Mouse (Mus musculus) forebrain, postnatal 0 days (tissue): Measurements from ENCODE around the gene Ska2. TPM values are rescaled to one million over a fixed set of nuclear protein-coding genes. Genes with fewer than 3 reads are reported as not detected.

Source experiments
- ATAC-seq: fragments of 200-750 bp; cut with Nextera tagmentation; 2 replicates; pipeline ENCODE4 v1.8.0; 2017; ENCODE audit warnings: mild to moderate bottlenecking, moderate library complexity
- DNase-seq: peaks from one replicate; pipeline ENCODE4 v3.0.0-alpha.2; 2015
- H3K27ac ChIP-seq: fragments of 300-500 bp; sonication (generic); 2 replicates; pipeline ENCODE4 v1.5.1; 2014; ENCODE audit warnings: low read depth, mild to moderate bottlenecking, antibody characterized with exemption, low read length, moderate library complexity, mixed read lengths
- H3K27me3 ChIP-seq: fragments of 300-500 bp; sonication (generic); 2 replicates; pipeline ENCODE4 v1.6.1; 2014; ENCODE audit warnings: mild to moderate bottlenecking, low read length, mixed read lengths; ENCODE audit not compliant: insufficient read depth
- H3K36me3 ChIP-seq: fragments of 300-500 bp; sonication (generic); 2 replicates; pipeline ENCODE4 v1.6.1; 2014; ENCODE audit warnings: mild to moderate bottlenecking, moderate library complexity; ENCODE audit not compliant: insufficient read depth
- H3K4me1 ChIP-seq: fragments of 300-500 bp; sonication (generic); 2 replicates; pipeline ENCODE4 v1.6.1; 2014; ENCODE audit warnings: antibody characterized with exemption; ENCODE audit not compliant: insufficient read depth
- H3K4me2 ChIP-seq: fragments of 300-500 bp; sonication (generic); 2 replicates; pipeline ENCODE4 v1.6.1; 2014; ENCODE audit warnings: low read depth, mild to moderate bottlenecking, moderate library complexity
- H3K4me3 ChIP-seq: fragments of 300-500 bp; sonication (generic); 2 replicates; pipeline ENCODE4 v1.5.1; 2014; ENCODE audit warnings: low read depth, low read length, mixed read lengths
- H3K9ac ChIP-seq: fragments of 300-500 bp; sonication (generic); 2 replicates; pipeline ENCODE4 v1.6.1; 2014; ENCODE audit warnings: mild to moderate bottlenecking
- H3K9me3 ChIP-seq: fragments of 300-500 bp; sonication (generic); 2 replicates; pipeline ENCODE4 v1.6.1; 2016; ENCODE audit warnings: low read length
- CTCF ChIP-seq: sonication (generic); IDR thresholded peaks from 2 replicates; pipeline ENCODE4 v1.5.1; 2016; ENCODE audit warnings: antibody characterized with exemption, control low read depth, low read depth
- WGBS: fragments of 180-500 bp; shearing (Covaris S2); extraction: QIAGEN DNeasy Blood & Tissue Kit; methylation state at CpG from one replicate; pipeline ENCODE4 v1.1.7; 2014; 5-methylcytosine and 5-hydroxymethylcytosine counted together
- polyA plus RNA-seq: library from polyadenylated mRNA; unstranded; fragments of >200 nt; fragmentation: Nextera tagmentation; extraction: Ambion mirVana; gene quantifications from 2 replicates; pipeline ENCODE4 v1.2.1, GENCODE M21; 2015
- total RNA-seq: library from RNA; depleted of rRNA; stranded (reverse); fragments of >200 nt; gene quantifications from 2 replicates; pipeline ENCODE4 v1.2.3, GENCODE M21; 2014

Ska2 gene
- total and polyA plus RNA-seq, 2 experiments from 2014 or later: 31.1 to 41.5 TPM

DNA sequence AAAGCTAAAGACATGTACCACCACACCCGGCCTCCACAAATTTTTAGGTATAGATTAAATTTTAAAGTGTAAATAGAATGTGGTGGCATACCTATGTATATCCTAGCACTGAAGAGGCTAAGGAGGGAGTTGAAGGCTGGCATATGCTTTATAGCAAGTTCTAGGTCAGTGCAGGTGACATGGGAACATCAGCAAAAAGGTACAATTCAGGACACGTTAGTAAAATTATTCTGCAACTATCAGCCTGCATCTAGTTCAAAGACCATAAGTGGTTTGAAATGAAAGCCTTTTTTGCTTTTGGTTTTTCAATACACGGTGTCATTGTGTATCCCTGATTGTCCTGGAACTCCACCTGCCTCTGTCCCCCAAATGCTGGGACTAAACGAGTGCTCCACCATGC is 16.5 kb downstream of the Ska2 start:
- DNase-seq: no peak
- ATAC-seq: no peak
- H3K9ac ChIP-seq: no peak overlapping the region
- no peaks in the 10 kb centered on the region for H3K4me1 ChIP-seq
- H3K4me3 ChIP-seq: no peak overlapping the region; the same call in 1 of the 2 replicates
- 46% methylated on average over 4 of the region's 4 CpGs for WGBS
- no peaks in the 10 kb centered on the region for H3K9me3 ChIP-seq
- no peaks in the 10 kb centered on the region for H3K27me3 ChIP-seq
- no peak overlapping the region for H3K27ac ChIP-seq
- peaks cover 23% of the 10 kb centered on the region for H3K36me3 ChIP-seq
- TF ChIP-seq CTCF: no peak
- H3K4me2 ChIP-seq: peak overlapping the region; percentile 62

GRCm38 (mm10) chr11:87126281-87126823 is 17.3 kb downstream of the Ska2 start:
- no peak for TF ChIP-seq CTCF
- H3K36me3 ChIP-seq: peaks cover 21% of the 10 kb centered on the region
- no peaks in the 10 kb centered on the region for H3K4me1 ChIP-seq
- H3K27ac ChIP-seq: peak overlapping the region; percentile 93
- DNase-seq (no peak), ATAC-seq (no peak)
- peak overlapping the region; percentile 62 for H3K4me2 ChIP-seq
- no peaks in the 10 kb centered on the region for H3K9me3 ChIP-seq
- H3K9ac ChIP-seq: peak overlapping the region; percentile 89
- H3K4me3 ChIP-seq: peak overlapping the region; percentile 90
- WGBS: under 1% methylated on average over 12 of the region's 12 CpGs
- no peaks in the 10 kb centered on the region for H3K27me3 ChIP-seq

DNA sequence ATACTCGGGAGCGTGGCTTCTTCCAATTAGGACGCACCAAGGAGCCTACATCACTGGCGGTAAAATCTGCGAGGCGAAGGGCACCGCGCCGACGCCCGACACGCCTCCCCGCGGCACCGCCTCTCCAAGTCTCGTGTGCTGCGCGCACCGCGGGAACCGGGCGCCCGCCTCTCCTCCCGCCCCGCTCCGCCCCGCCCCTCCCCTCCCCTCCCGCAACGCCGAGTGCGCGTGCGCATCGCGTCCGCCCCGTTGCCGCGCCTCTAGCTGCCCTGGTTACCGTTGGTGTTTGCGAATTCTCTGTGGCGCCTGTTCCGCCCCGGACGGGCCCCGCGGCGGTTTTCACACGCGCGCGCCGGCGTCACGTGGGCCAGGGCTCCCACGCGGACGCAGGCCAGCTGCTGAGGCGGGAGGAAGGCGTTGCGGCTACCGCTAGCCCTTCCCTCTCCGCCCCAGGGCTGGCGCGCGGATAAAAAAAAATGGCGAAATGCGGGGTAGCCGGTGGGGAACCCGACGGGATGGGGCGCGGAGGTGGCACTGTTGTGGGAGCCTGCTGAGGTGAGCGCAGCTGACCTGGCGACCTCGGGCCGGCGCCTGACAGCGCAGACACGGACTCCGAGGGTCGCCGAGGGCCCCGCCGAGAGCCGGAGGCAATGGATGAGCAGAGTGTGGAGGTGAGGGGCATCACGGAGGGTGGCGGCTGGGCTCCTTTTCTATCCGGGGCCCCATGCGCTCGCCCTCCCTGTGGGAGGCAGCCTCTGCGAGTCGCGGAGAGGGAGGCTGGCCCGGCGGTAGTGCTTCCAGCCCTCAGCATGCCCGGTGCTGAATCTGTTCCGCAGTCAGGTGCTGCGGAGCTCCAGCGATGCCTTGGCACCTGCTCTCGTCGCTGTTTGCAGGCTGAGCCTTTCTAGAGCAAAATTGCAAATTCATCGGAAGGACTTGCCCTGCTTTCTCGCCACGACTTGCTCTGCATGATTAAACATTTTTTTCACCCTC is 18.1 kb downstream of the Ska2 start, which contains the start of gene Trim37:
Gene Trim37, plus strand, starts transcription at position 254 of the 993 bp plus-strand sequence.
- no peaks in the 10 kb centered on the region for H3K27me3 ChIP-seq
- TF ChIP-seq CTCF: no peak
- under 1% methylated on average over 100 of the region's 105 CpGs for WGBS

GRCm38 (mm10) chr11:87136233-87136632 is 27.2 kb downstream of the Ska2 start:
- ATAC-seq: no peak
- DNase-seq: no peak
- Histone ChIP-seq H3K27me3 (no peaks in the 10 kb centered on the region), H3K27ac (no peak overlapping the region), H3K4me3 (no peak overlapping the region), H3K9me3 (no peaks in the 10 kb centered on the region), H3K4me2 (no peak overlapping the region), H3K9ac (no peak overlapping the region), H3K4me1 (no peaks in the 10 kb centered on the region), H3K36me3 (peaks cover 19% of the 10 kb centered on the region; the same call in 1 of the 2 replicates)
- TF ChIP-seq CTCF: no peak
- 88% methylated on average over 4 of the region's 4 CpGs for WGBS

More for the DNA sequence above, 18.1 kb downstream of the Ska2 start, which contains the start of gene Trim37:
- DNase-seq (peak; percentile 97), ATAC-seq (peak; percentile 95)
- Histone ChIP-seq H3K9ac (peak within 1 kb of the TSS; percentile 89), H3K36me3 (peaks cover 22% of the 10 kb centered on the region), H3K4me1 (no peaks in the 10 kb centered on the region), H3K4me3 (peak within 1 kb of the TSS; percentile 90), H3K4me2 (peak within 1 kb of the TSS; percentile 62), H3K27ac (peak within 1 kb of the TSS; percentile 93), H3K9me3 (no peaks in the 10 kb centered on the region)

- Histone ChIP-seq H3K4me1 (no peaks in the 10 kb centered on the region), H3K9me3 (no peaks in the 10 kb centered on the region), H3K27me3 (no peaks in the 10 kb centered on the region), H3K9ac (no peak overlapping the region), H3K27ac (no peak overlapping the region), H3K36me3 (peaks cover 25% of the 10 kb centered on the region), H3K4me3 (no peak overlapping the region), H3K4me2 (no peak overlapping the region)
- ATAC-seq: no peak
- TF ChIP-seq CTCF: no peak
- no peak for DNase-seq
- WGBS: 94% methylated on average over 2 of the region's 2 CpGs
Measured at GRCm38 (mm10) chr11:87158012-87158411, 49.0 kb downstream of the Ska2 start.

DNA sequence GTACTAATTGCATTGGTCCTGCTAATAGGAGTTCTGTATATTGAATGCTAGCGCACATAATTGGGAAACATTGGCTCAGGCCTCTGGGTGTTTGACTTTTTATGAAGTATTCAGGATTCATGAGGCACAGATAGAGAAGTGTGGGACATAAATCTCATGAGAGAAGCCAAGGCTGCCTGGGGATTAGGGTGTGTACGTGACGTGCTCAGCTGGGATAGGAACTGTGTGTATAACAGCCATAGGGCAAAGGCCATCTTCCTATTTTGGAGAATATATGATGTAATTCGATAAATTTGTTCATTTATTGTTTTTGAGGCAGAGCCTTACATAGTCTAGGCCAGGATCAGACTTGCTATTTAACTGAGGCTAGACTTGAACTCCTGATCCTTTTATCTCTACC is 53.7 kb downstream of the Ska2 start:
- Histone ChIP-seq H3K4me1 (no peaks in the 10 kb centered on the region), H3K27ac (no peak overlapping the region), H3K4me2 (no peak overlapping the region), H3K9ac (no peak overlapping the region), H3K9me3 (no peaks in the 10 kb centered on the region), H3K4me3 (no peak overlapping the region), H3K27me3 (no peaks in the 10 kb centered on the region), H3K36me3 (peaks cover 39% of the 10 kb centered on the region)
- no peak for TF ChIP-seq CTCF
- 93% methylated on average over 4 of the region's 4 CpGs for WGBS
- no peak for ATAC-seq
- DNase-seq: no peak

DNA sequence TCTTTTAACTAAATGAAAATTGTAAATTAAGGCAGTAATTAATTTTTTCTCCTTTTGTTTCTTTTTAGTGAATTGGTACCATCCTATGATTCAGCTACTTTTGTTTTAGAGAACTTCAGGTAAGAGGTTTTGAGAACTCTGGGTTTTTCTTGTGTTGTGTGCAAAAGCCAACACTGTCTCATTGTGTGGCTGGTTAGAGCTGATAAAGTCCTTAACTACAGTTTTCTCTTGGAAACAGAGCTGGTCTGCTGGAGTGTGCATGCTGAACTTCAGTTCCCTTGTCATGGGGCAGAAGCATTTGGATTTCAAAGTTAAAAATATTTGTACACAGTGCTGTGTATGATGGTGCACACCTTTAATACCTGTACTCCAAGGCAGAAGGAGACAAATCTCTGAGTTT is 54.7 kb downstream of the Ska2 start:
- no peak for DNase-seq
- Histone ChIP-seq H3K27ac (no peak overlapping the region), H3K4me1 (no peaks in the 10 kb centered on the region), H3K9me3 (no peaks in the 10 kb centered on the region), H3K9ac (no peak overlapping the region), H3K4me3 (no peak overlapping the region), H3K36me3 (peaks cover 43% of the 10 kb centered on the region), H3K27me3 (no peaks in the 10 kb centered on the region), H3K4me2 (no peak overlapping the region)
- no peak for ATAC-seq
- no peak for TF ChIP-seq CTCF
